Mouse (Mus musculus) G1E (cell line): Measurements from ENCODE around the gene Gm44502.
"Not testable (repeated sequence)": the region's sequence is repeated elsewhere in the genome, so short reads cannot be mapped to it uniquely, and the experiment has no call there.

Experiments
- CTCF ChIP-seq: IDR thresholded peaks from 2 replicates; pipeline ENCODE4 v1.5.1; 2012; ENCODE audit warnings: low read depth, low read length, inconsistent platforms, mixed read lengths
- GATA1 ChIP-seq: IDR thresholded peaks from 2 replicates; pipeline ENCODE4 v1.6.1; 2012; ENCODE audit warnings: borderline replicate concordance, low read length, inconsistent platforms, mixed read lengths
- GATA2 ChIP-seq: IDR thresholded peaks from 2 replicates; pipeline ENCODE4 v1.6.1; 2012; ENCODE audit warnings: low read depth, low read length, inconsistent platforms, borderline replicate concordance
- POLR2AphosphoS5 ChIP-seq: IDR thresholded peaks from 2 replicates; pipeline ENCODE4 v1.6.1; 2012; ENCODE audit warnings: low read depth, low read length, inconsistent platforms; ENCODE audit not compliant: insufficient replicate concordance
- TAL1 ChIP-seq: conservative IDR thresholded peaks from 2 replicates; pipeline ENCODE4 v1.6.1; 2012; ENCODE audit warnings: low read depth, low read length, inconsistent platforms, mixed read lengths

DNA sequence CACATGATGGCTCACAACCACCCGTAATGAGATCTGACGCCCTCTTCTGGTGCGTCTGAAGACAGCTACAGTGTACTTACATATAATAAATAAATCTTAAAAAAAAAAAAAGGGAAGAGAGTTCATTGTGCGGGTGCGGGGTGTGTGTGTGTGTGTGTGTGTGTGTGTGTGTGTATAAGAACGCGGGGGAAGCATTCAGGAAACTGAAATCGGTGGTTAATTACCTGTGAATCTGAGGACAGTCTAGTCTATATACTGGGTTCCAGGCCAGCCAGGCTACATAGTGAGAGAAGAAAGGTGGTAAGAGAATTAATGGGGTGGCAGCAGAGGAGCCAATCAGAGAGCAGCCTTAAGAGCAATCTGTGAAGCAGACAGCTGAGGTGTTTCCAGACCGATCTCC, 1.3 kb upstream of the Gm44502 start:
- TF ChIP-seq CTCF, GATA1, GATA2, POLR2AphosphoS5, TAL1: not testable (repeated sequence)
